Mouse (Mus musculus) Patski (cell line): ENCODE results near the gene Ezh2. TPM values are rescaled to one million over a fixed set of nuclear protein-coding genes. Genes with fewer than 3 reads are reported as not detected.

Source experiments
- ATAC-seq: fragments of 100-300 bp; one replicate; pipeline ENCODE4 v1.8.0; 2021
- CTCF ChIA-PET: fragments of 350-600 bp; sonication (Branson Sonifier 250); formaldehyde crosslinking; loops from one replicate; lab custom pipeline; 2022; ENCODE audit warnings: inconsistent platforms; lab: Charles Lee
- POLR2A ChIA-PET: fragments of 350-600 bp; sonication (Branson Sonifier 250); formaldehyde crosslinking; loops from one replicate; lab custom pipeline; 2022; ENCODE audit warnings: antibody characterized with exemption, inconsistent platforms; lab: Charles Lee
- DNase-seq: peaks from one replicate; pipeline ENCODE4 v3.0.0-alpha.2; 2011; ENCODE audit warnings: low read depth, low spot score
- H3K27me3 ChIP-seq: fragments of 371-371 bp; one replicate; pipeline ENCODE4 v1.5.1; 2021
- CTCF ChIP-seq: fragments of 100-300 bp; IDR thresholded peaks from one replicate; pipeline ENCODE4 v1.5.1; 2021
- in situ Hi-C: fragments of 300-500 bp; cut with MboI; formaldehyde crosslinking; loops from 3 replicates; pipeline ENCODE4 v1.11.1; 2018; ENCODE audit warnings: low pct_unique_long_range_greater_than_20kb, mixed read lengths
- polyA plus RNA-seq: library from polyadenylated mRNA; unstranded; gene quantifications from one replicate; pipeline ENCODE4 v1.2.3, GENCODE M21; 2021

Gene Ezh2
- polyA plus RNA-seq, 1 experiment from 2014 or later, result 125 TPM

DNA sequence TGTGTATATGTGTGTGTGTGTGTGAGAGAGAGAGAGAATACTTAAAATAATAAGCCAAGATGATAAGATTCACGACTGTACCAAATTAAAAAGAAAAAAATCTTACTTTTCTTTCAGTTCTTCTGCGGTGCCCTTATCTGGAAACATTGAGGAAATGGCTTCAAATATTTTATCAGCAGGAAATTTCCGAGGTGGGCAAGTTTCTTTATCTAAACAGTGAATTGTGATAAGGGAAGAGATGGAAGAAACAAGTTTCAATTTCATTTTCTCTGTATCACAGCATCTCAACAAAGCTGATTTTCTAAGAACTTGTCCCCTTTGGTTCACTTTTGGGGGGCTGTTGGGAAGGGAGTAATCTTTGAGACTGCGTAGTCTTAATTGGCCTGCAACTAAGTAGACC lies 42.9 kb downstream of the Ezh2 start:
- no peak for ATAC-seq
- ChIA-PET CTCF (no interaction called here), POLR2A (no interaction called here)
- H3K27me3 ChIP-seq, result no peaks in the 10 kb centered on the region
- in situ Hi-C loops, result no loop called here
- no peak for TF ChIP-seq CTCF
- no peak for DNase-seq

DNA sequence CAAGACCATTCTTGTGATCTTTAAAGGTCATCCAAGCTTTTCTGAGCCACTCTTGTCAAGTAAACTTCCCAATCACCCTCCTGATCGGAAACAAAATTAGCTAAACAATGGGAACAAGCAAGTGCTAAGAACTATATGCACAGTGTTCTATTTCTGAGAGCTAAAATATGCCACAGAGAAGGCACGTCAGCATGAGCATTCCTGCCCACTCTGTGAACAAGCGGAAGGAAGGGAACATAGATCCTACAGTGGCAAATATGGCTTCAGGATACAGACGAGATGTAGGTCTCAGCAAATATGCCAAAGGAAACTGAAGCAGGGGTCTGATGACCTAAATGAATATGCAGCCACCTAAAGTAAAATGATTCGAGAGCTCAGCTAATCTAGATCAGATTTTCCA lies 59.8 kb downstream of the Ezh2 start:
- ATAC-seq (no peak), DNase-seq (no peak)
- no peak for TF ChIP-seq CTCF
- in situ Hi-C loops, result no loop called here
- ChIA-PET POLR2A (interaction anchor here (1.0 kb wide), 1 partner anchor 21 kb away, joined by 3 read pairs; no protein-coding TSS in a partner anchor), CTCF (interaction anchor here (1.0 kb wide), 1 partner anchor 19 kb away, joined by 4 read pairs; no protein-coding TSS in a partner anchor)
- H3K27me3 ChIP-seq, result no peaks in the 10 kb centered on the region

DNA sequence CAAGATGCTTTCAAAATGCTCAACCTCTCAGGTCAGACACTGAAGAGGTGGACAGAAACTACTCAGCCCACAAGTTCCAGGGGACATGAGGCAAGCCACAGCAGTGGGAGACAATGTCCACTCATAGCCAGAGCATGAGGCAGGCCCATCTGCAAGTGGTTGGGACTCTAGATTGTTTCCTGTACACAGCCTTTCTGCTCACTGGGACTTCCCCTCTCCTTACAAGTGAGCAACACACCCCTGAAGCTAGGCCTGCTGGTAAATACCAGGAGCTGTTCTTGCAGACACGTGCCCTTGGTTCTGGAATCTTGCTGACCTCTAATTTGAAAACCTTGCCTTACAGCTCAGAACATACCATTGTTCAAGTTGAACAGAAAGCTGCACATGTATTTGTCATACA lies 62.6 kb downstream of the Ezh2 start:
- TF ChIP-seq CTCF, result no peak
- H3K27me3 ChIP-seq, result no peaks in the 10 kb centered on the region
- ChIA-PET POLR2A (no interaction called here), CTCF (no interaction called here)
- in situ Hi-C loops, result no loop called here
- DNase-seq (no peak), ATAC-seq (no peak)

DNA sequence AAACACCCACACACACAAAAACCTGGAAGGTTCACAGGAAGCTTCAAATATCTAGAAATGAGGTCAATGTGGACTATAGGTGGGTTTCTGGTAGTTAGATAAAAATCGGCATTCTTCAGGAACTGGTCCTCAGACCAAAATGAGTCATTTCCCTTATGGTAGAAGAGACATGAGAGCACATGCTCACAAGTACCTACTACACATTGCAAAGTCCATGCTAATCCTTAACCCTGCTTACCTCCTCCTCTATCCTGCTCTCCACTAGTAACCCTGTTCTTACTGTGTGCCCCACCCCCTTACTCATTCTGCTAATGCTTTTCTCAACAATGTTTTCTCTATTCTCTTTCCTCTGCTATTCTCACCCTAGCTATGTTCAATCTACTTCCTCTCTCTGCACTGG lies 67.5 kb downstream of the Ezh2 start:
- H3K27me3 ChIP-seq, result no peaks in the 10 kb centered on the region
- no peak for TF ChIP-seq CTCF
- ATAC-seq (no peak), DNase-seq (no peak)
- ChIA-PET CTCF (interaction anchor here (1.2 kb wide), 1 partner anchor 119 kb away, joined by 3 read pairs; no protein-coding TSS in a partner anchor), POLR2A (interaction anchor here (0.8 kb wide), 1 partner anchor 12 kb away, joined by 3 read pairs; no protein-coding TSS in a partner anchor)
- in situ Hi-C loops, result no loop called here

DNA sequence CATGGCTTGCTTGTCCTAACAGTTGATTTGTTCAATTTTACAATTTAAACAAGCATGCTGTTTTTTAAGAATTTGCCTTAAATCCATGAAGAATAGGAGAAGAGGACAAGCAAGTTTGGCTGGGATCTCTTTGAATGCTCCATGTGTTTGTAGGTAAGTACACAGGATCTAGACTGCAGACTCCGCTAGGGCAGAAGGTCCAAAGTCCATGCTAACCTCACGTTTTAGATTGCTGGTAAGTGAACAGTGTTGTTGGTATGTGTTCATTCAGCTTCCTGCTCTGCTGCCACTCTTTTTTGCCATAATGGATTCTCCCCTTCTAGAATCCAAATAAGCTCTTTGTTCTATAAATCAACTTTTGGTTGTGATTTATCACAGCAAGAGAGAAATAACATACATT lies 68.0 kb downstream of the Ezh2 start:
- ATAC-seq (no peak), DNase-seq (no peak)
- in situ Hi-C loops, result no loop called here
- CTCF ChIA-PET, result no interaction called here
- H3K27me3 ChIP-seq, result no peaks in the 10 kb centered on the region
- no peak for TF ChIP-seq CTCF
- POLR2A ChIA-PET, result interaction anchor here (0.8 to 1.1 kb wide), 2 partner anchors 12 to 19 kb away, joined by 3 read pairs; no protein-coding TSS in a partner anchor

DNA sequence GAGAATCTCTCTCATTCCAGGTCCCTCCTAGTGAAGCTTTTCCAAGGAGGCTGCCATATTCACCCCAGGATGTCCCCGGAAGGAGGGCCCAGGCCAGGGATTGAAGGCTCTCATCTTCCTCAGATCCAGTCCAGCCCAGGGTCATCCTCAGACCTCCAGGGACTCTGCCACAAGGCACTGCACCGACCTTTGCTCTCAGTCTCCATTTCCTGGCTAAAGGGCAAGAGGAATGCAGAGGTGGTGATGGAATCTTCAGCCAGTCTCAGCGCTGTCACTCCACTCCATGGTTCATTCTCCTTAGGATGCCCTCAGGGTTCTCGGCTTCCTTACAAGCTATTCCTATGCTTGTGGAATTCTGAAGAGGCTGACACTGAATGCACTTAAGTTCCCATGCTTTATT lies 68.7 kb downstream of the Ezh2 start:
- TF ChIP-seq CTCF, result no peak
- in situ Hi-C loops, result no loop called here
- POLR2A ChIA-PET, result interaction anchor here (1.1 kb wide), 1 partner anchor 18 kb away, joined by 3 read pairs; no protein-coding TSS in a partner anchor
- DNase-seq (no peak), ATAC-seq (no peak)
- H3K27me3 ChIP-seq, result no peaks in the 10 kb centered on the region
- CTCF ChIA-PET, result no interaction called here

DNA sequence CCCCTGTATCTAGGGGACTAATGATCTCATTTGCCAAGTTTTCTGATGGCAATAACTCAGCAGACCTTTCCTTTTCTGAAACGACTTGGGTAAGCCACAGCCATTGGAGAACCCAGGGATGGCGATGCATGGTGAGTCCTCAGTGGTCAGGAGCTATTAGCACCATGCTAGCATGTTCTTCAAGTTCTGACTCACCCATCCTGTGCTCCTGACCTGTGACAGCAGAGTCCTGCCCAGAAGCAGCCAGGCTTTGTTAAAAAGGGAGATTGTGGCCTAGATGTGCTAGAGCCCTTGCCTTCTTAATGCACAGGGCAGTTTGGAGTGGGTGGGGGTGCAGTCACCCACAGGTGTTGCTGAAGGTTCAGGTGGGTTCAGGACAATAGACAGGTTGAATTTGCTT lies 70.1 kb downstream of the Ezh2 start:
- no peak for TF ChIP-seq CTCF
- H3K27me3 ChIP-seq, result no peaks in the 10 kb centered on the region
- in situ Hi-C loops, result no loop called here
- ChIA-PET POLR2A (no interaction called here), CTCF (interaction anchor here (1.2 kb wide), 1 partner anchor 10 kb away, joined by 4 read pairs; no protein-coding TSS in a partner anchor)
- DNase-seq (no peak), ATAC-seq (no peak)

DNA sequence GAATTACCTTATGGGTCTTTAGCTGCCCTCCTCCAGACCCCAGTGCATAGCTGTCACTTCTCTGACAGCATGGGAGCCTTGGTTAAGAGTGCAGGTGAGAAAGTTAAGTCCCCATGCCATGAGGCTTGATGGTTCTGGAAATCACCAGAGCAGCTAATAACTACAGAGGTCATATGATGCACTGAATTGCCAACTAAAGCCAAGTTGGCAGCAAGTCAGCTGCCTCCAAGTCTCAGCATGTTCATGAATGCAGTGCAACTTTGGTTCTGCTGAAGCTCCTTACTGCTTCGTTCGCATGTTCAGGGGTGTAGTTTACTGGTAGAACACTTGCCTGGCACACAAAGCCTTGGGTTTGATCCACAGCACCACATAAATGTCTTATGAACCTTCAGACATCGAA lies 72.7 kb downstream of the Ezh2 start:
- TF ChIP-seq CTCF, result no peak
- H3K27me3 ChIP-seq, result no peaks in the 10 kb centered on the region
- ChIA-PET POLR2A (no interaction called here), CTCF (interaction anchor here (0.7 kb wide), 1 partner anchor 62 kb away, joined by 3 read pairs; no protein-coding TSS in a partner anchor)
- in situ Hi-C loops, result no loop called here
- DNase-seq, result no peak
- ATAC-seq, result no peak

DNA sequence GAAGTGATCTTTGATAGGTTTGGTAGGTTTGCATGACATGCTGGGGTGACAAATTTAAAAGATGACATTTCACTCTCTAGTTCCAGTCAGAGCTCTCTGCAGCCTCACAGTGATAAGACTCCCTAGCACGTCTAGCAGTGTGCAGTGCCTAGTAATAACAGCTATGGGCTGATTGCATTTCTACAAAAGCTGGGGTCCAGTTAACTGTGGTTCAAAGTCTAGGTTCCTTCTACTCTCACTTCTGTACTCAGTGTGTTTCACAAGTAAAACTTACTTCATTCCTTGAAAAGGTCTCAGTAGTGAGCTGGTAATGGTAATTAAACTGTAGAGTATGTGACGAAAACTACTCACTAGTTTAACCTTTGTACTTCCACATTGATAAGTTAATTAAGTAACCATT lies 75.1 kb downstream of the Ezh2 start:
- no peak for ATAC-seq
- ChIA-PET CTCF (interaction anchor here (1.1 to 1.2 kb wide), 2 partner anchors 9 to 22 kb away, joined by 3 to 6 read pairs; no protein-coding TSS in a partner anchor), POLR2A (no interaction called here)
- in situ Hi-C loops, result no loop called here
- TF ChIP-seq CTCF, result no peak
- DNase-seq, result no peak
- no peaks in the 10 kb centered on the region for H3K27me3 ChIP-seq

DNA sequence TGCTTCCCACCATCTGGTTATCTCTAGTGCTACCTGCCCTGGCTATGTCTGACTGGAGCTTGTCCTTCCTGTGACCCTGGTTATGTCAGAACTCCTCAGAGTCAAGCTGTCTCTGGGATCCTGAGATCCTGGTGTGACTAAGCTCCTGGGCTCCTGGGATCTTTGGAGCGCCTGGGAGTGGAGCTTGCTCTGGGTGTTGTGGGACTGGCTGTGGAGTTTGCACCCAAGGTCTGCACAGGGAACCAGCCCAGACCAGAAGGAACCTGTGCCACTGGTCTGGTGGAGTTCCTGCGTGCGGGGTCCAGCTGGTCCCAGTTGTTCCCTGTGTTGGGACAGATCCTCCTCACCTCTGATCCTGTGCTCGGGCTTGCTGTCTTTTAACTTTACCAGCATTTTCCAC lies 100.6 kb downstream of the Ezh2 start:
- ChIA-PET CTCF (interaction anchor here (1.2 to 5.1 kb wide), 2 partner anchors 8 to 9 kb away, joined by 5 to 21 read pairs; no protein-coding TSS in a partner anchor), POLR2A (no interaction called here)
- ATAC-seq (no peak), DNase-seq (no peak)
- no peak for TF ChIP-seq CTCF
- H3K27me3 ChIP-seq, result no peaks in the 10 kb centered on the region
- in situ Hi-C loops, result no loop called here

DNA sequence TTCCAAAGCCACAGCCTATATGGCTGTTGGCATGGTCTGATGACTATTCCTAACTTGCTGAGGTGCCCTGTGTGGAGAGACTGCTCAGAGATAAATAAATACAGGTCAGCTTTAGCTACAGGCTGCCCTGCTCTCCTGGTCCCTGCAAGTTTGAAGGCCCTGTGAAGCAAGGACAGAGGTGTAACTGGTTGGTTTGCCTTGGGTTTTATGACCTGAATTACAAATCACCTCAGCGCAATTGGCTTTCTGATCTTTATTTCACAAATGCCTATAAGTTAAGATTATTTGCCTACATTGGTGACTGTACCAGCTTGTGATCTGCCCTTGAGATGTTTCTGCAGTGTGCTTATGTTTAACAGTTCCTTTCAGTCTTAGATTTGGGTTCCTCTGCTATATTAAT lies 113.1 kb downstream of the Ezh2 start:
- POLR2A ChIA-PET, result no interaction called here
- no peaks in the 10 kb centered on the region for H3K27me3 ChIP-seq
- CTCF ChIA-PET, result interaction anchor here (1.2 kb wide), 1 partner anchor 14 kb away, joined by 4 read pairs; no protein-coding TSS in a partner anchor
- ATAC-seq, result no peak
- no peak for DNase-seq
- no peak for TF ChIP-seq CTCF
- in situ Hi-C loops, result no loop called here

Other genes with a start within 250 kb of the Ezh2 start
- gene Cul1, start 141.9 kb downstream of the Ezh2 start, polyA plus RNA-seq, result 134 TPM
- gene Pdia4, start 218.1 kb upstream of the Ezh2 start, polyA plus RNA-seq, result 241 TPM
- gene Zfp786, start 235.5 kb upstream of the Ezh2 start, polyA plus RNA-seq, result 0.82 TPM
- gene Zfp398, start 240.3 kb upstream of the Ezh2 start, polyA plus RNA-seq, result 7.0 TPM